Comparison of ENCODE assay signal across 32 mouse cellular contexts in the genomic region with DNA sequence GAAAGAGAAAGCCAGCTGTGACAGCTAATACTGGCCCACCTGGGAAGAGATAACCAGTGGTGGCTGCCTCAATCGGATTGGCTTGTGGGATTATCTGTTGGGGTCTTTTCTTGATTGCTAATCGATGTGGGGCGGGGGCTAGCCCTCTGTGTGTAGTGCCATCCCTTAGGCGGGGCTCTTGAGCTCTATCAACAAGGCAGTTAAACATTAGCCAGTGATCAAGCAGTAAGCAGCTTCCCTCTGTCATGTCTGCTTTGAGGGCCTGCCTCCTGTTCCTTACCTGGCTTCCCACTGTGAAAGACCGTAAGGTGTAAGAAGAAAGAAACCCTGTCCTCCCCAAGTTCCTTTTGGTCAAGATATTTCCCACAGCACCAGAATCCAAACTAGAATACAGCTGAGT. TPM values are rescaled to one million over a fixed set of nuclear protein-coding genes. Genes with fewer than 3 reads are reported as not detected.
DNase-seq lines count a peak whose midpoint lies in the region; ATAC-seq and TF ChIP-seq lines count a peak whose summit lies in the region.
"Had no signal": no experiment of that assay in that cellular context is flagged by ENCODE, and none has a peak within 500 bp of the region (broad histone marks: within the 10 kb centered on the region; RNA-seq: fewer than 3 reads in every experiment).

No protein-coding gene starts in this region.

- TF ChIP-seq EP300 in heart, adult 2 months (IDR thresholded peaks at IDR 0.05; ENCODE audit: insufficient read depth, low read depth, low read length) = no peak
- TF ChIP-seq EP300 in liver, embryonic 14.5 days (IDR thresholded peaks at IDR 0.05; ENCODE audit: low read depth) = no peak

- no peaks in the 10 kb centered on the region for H3K9me3 ChIP-seq in heart, embryonic 15.5 days (replicated peaks)
- H3K9me3 ChIP-seq in midbrain, embryonic 12.5 days = no peaks in the 10 kb centered on the region
- no peaks in the 10 kb centered on the region for H3K9me3 ChIP-seq in midbrain, postnatal 0 days (ENCODE audit: low read length)
- H3K9me3 ChIP-seq in liver, embryonic 14.5 days (ENCODE audit: control insufficient read depth, low read length) = no peaks in the 10 kb centered on the region
- H3K9me3 ChIP-seq: heart, embryonic 13.5 days; limb, embryonic 15.5 days; neural tube, embryonic 13.5 days had no signal

- no peak overlapping the region for H3K4me3 ChIP-seq in heart, embryonic 15.5 days
- no peak overlapping the region for H3K4me3 ChIP-seq in heart, adult 2 months
- no peak overlapping the region for H3K4me3 ChIP-seq in midbrain, embryonic 12.5 days
- H3K4me3 ChIP-seq in midbrain, postnatal 0 days (ENCODE audit: low read depth, low read length) = no peak overlapping the region
- no peak overlapping the region for H3K4me3 ChIP-seq in liver, embryonic 14.5 days (ENCODE audit: insufficient read depth in 1 of 2, low read depth in 2 of 2, low read length in 2 of 2)
- H3K4me3 ChIP-seq: heart, embryonic 13.5 days; limb, embryonic 15.5 days; myocyte; neural tube, embryonic 13.5 days had no signal

- TF ChIP-seq CTCF in heart, adult 2 months (IDR thresholded peaks at IDR 0.05) = no peak
- TF ChIP-seq CTCF in midbrain, postnatal 0 days (IDR thresholded peaks at IDR 0.05) = no peak
- TF ChIP-seq CTCF in liver, embryonic 14.5 days (IDR thresholded peaks at IDR 0.05; ENCODE audit: low read depth) = no peak

- no peak for DNase-seq in heart, adult 2 months
- DNase-seq in midbrain, postnatal 0 days (ENCODE audit: low spot score) = no peak
- DNase-seq in liver, embryonic 14.5 days (ENCODE audit: low read depth in 3 of 3, low spot score in 3 of 3) = no peak
- no peak for DNase-seq in layer of hippocampus, adult 8-10 months (ENCODE audit: low spot score in 2 of 2)
- DNase-seq: adrenal gland, postnatal 25 days; cerebellum, adult 9-10 months; gastrocnemius, postnatal 10 days; heart, adult 11 months; kidney, adult 11 months; left cerebral cortex, postnatal 4 days; lung, postnatal 10 days; midbrain, embryonic 14.5 days; retina, postnatal 1 day; thymus, postnatal 4 days had no signal

- intact Hi-C loops in heart, adult 2 months (cut with DNase I) = no loop called here

- no peak overlapping the region for H3K9ac ChIP-seq in heart, embryonic 15.5 days
- no peak overlapping the region for H3K9ac ChIP-seq in heart, adult 2 months (ENCODE audit: low read depth, low read length)
- H3K9ac ChIP-seq in midbrain, embryonic 12.5 days (replicated peaks) = no peak overlapping the region
- no peak overlapping the region for H3K9ac ChIP-seq in midbrain, postnatal 0 days (replicated peaks; ENCODE audit: low read length, poor library complexity, severe bottlenecking)
- H3K9ac ChIP-seq in liver, embryonic 14.5 days (replicated peaks) = no peak overlapping the region
- H3K9ac ChIP-seq: heart, embryonic 13.5 days; limb, embryonic 15.5 days; neural tube, embryonic 13.5 days had no signal

- no peaks in the 10 kb centered on the region for H3K27me3 ChIP-seq in heart, embryonic 15.5 days
- no peaks in the 10 kb centered on the region for H3K27me3 ChIP-seq in heart, adult 2 months (ENCODE audit: control insufficient read depth, insufficient read depth, low read length)
- no peaks in the 10 kb centered on the region; the same call in 1 of the 2 replicates for H3K27me3 ChIP-seq in midbrain, embryonic 12.5 days
- H3K27me3 ChIP-seq in midbrain, postnatal 0 days (ENCODE audit: insufficient read depth, low read length) = no peaks in the 10 kb centered on the region
- no peaks in the 10 kb centered on the region for H3K27me3 ChIP-seq in liver, embryonic 14.5 days (ENCODE audit: control insufficient read depth, insufficient read depth, low read length)
- H3K27me3 ChIP-seq: heart, embryonic 13.5 days; limb, embryonic 15.5 days; neural tube, embryonic 13.5 days had no signal

- no peaks in the 10 kb centered on the region for H3K36me3 ChIP-seq in heart, embryonic 15.5 days
- H3K36me3 ChIP-seq in heart, adult 2 months (ENCODE audit: control insufficient read depth, insufficient read depth, low read length) = no peaks in the 10 kb centered on the region
- no peaks in the 10 kb centered on the region for H3K36me3 ChIP-seq in midbrain, embryonic 12.5 days
- no peaks in the 10 kb centered on the region for H3K36me3 ChIP-seq in midbrain, postnatal 0 days (ENCODE audit: insufficient read depth, low read length)
- H3K36me3 ChIP-seq in liver, embryonic 14.5 days (replicated peaks; ENCODE audit: control insufficient read depth, insufficient read depth, low read depth) = no peaks in the 10 kb centered on the region
- H3K36me3 ChIP-seq: heart, embryonic 13.5 days; limb, embryonic 15.5 days; neural tube, embryonic 13.5 days had no signal

- ATAC-seq in heart, embryonic 15.5 days (replicated peaks; ENCODE audit: insufficient number of reproducible peaks, insufficient read depth, low FRiP score, low read depth) = no peak
- ATAC-seq in midbrain, embryonic 12.5 days (ENCODE audit: low FRiP score, low read depth) = no peak
- ATAC-seq in midbrain, postnatal 0 days (ENCODE audit: low FRiP score) = no peak
- ATAC-seq in liver, embryonic 14.5 days (ENCODE audit: insufficient read depth) = peak; percentile 52; the same call in 1 of the 2 replicates
- ATAC-seq in erythroblast, adult 5-6 weeks (replicated peaks; ENCODE audit: low FRiP score, poor library complexity, severe bottlenecking) = no peak
- ATAC-seq: CD4-positive, CD25-positive, alpha-beta regulatory T cell, adult 4 months; forebrain, embryonic 14.5 days; hindbrain, embryonic 16.5 days had no signal

- peak overlapping the region; percentile 27 for H3K27ac ChIP-seq in heart, embryonic 15.5 days
- no peak overlapping the region for H3K27ac ChIP-seq in heart, adult 2 months
- H3K27ac ChIP-seq in midbrain, embryonic 12.5 days (replicated peaks) = 0 out of 2 replicates have a peak overlapping the region, but pooled peaks have one; percentile 17
- no peak overlapping the region for H3K27ac ChIP-seq in midbrain, postnatal 0 days (ENCODE audit: low read depth, low read length)
- no peak overlapping the region for H3K27ac ChIP-seq in liver, embryonic 14.5 days
- H3K27ac ChIP-seq: kidney, postnatal 0 days; limb, embryonic 15.5 days; neural tube, embryonic 13.5 days had no signal

- H3K4me1 ChIP-seq in heart, embryonic 15.5 days (replicated peaks) = peaks cover 46% of the 10 kb centered on the region
- H3K4me1 ChIP-seq in heart, adult 2 months (ENCODE audit: control insufficient read depth, insufficient read depth, low read length) = peaks cover 4% of the 10 kb centered on the region
- H3K4me1 ChIP-seq in midbrain, embryonic 12.5 days = peaks cover 6% of the 10 kb centered on the region; the same call in 1 of the 2 replicates
- no peaks in the 10 kb centered on the region for H3K4me1 ChIP-seq in midbrain, postnatal 0 days (ENCODE audit: insufficient read depth, low read length)
- H3K4me1 ChIP-seq in liver, embryonic 14.5 days (replicated peaks; ENCODE audit: control insufficient read depth in 2 of 2, insufficient read depth in 2 of 2, low read length in 1 of 2) = peaks cover 0 to 14% of the 10 kb centered on the region in 2 experiments; a peak in 2 of 4 replicates
- H3K4me1 ChIP-seq: neural tube, embryonic 13.5 days had no signal

- no peaks in the 10 kb centered on the region for H3K79me2 ChIP-seq in heart, adult 2 months (replicated peaks; ENCODE audit: control insufficient read depth, insufficient read depth, low read length)

- no peak for TF ChIP-seq POLR2A in heart, adult 2 months (IDR thresholded peaks at IDR 0.05; ENCODE audit: insufficient read depth, low read depth, low read length)

- H3K4me2 ChIP-seq in heart, embryonic 15.5 days = no peak overlapping the region
- no peak overlapping the region for H3K4me2 ChIP-seq in midbrain, embryonic 12.5 days (replicated peaks)
- no peak overlapping the region for H3K4me2 ChIP-seq in midbrain, postnatal 0 days (ENCODE audit: low read depth, low read length, poor library complexity, severe bottlenecking)
- no peak overlapping the region for H3K4me2 ChIP-seq in liver, embryonic 14.5 days (ENCODE audit: low read depth)
- H3K4me2 ChIP-seq: heart, embryonic 13.5 days; limb, embryonic 15.5 days; neural tube, embryonic 13.5 days had no signal

- 55% methylated on average over 5 of the region's 5 CpGs for WGBS in heart, embryonic 15.5 days
- WGBS in heart, adult 2 months = 59% methylated on average over 5 of the region's 5 CpGs
- WGBS in midbrain, embryonic 12.5 days = 32% methylated on average over 5 of the region's 5 CpGs
- WGBS in midbrain, postnatal 0 days = 41% methylated on average over 5 of the region's 5 CpGs
- 36% methylated on average over 5 of the region's 5 CpGs for WGBS in liver, embryonic 14.5 days (ENCODE audit: insufficient replicate concordance)

RNA-seq across cellular contexts. Expression of a gene that starts 9.6 kb away (rescaled TPM):
- not detected in 2 replicates for polyA plus RNA-seq in heart, embryonic 15.5 days (2015; fragmentation: Nextera tagmentation; extraction: Ambion mirVana)
- not detected for total RNA-seq in heart, adult 2 months (2021)
- polyA plus RNA-seq in heart, adult 2 months (2012; rRNA removed) = not detected in 2 replicates
- 0.23 TPM in 1 of 2 replicates, not detected in the other for polyA plus RNA-seq in midbrain, embryonic 12.5 days (2016; fragmentation: Nextera tagmentation; extraction: Ambion mirVana)
- total RNA-seq in midbrain, postnatal 0 days (2014; rRNA removed) = not detected in 2 replicates
- 0.47 and 0.48 TPM in 2 replicates for polyA plus RNA-seq in midbrain, postnatal 0 days (2015; fragmentation: Nextera tagmentation; extraction: Ambion mirVana)
- polyA plus RNA-seq in liver, embryonic 14.5 days (2012; rRNA removed) = not detected in 2 replicates
- not detected in 2 replicates for polyA plus RNA-seq in liver, embryonic 14.5 days (2014; fragmentation: Nextera tagmentation; extraction: Ambion mirVana)
- total RNA-seq in erythroblast, adult 5-6 weeks (2015; ENCODE audit: low replicate concordance) = not detected in 2 replicates
- not detected in 2 replicates for total RNA-seq in erythroblast, adult 5-6 weeks (2017; ENCODE audit: low replicate concordance)
- not detected for total RNA-seq in layer of hippocampus, adult 8-10 months (2022)
- total RNA-seq: adrenal gland, postnatal 25 days; gastrocnemius, postnatal 10 days; hematopoietic stem cell, adult 5-6 weeks; layer of hippocampus, postnatal 14 days; left cerebral cortex, adult 8-10 months; left cerebral cortex, postnatal 4 days; megakaryocyte progenitor cell, adult 5-6 weeks had no signal
- polyA plus RNA-seq: brain, embryonic 14.5 days; forebrain, embryonic 14.5 days; heart, embryonic 13.5 days; hindbrain, embryonic 16.5 days; kidney, postnatal 0 days; large intestine, adult 2 months; limb, embryonic 15.5 days; midbrain, embryonic 14.5 days; neural tube, embryonic 13.5 days; spleen, adult 2 months had no signal

RNA-seq across cellular contexts. Expression of a gene that starts 17.1 kb away (rescaled TPM):
- 59.9 and 67.6 TPM in 2 replicates for polyA plus RNA-seq in heart, embryonic 15.5 days (2015; fragmentation: Nextera tagmentation; extraction: Ambion mirVana)
- total RNA-seq in heart, adult 2 months (2021) = 100 to 1,000 TPM; 114 to 117 TPM
- 59.7 and 68.7 TPM in 2 replicates for polyA plus RNA-seq in heart, adult 2 months (2012; rRNA removed)
- polyA plus RNA-seq in midbrain, embryonic 12.5 days (2016; fragmentation: Nextera tagmentation; extraction: Ambion mirVana) = 73.1 and 73.3 TPM in 2 replicates
- 87.5 and 124 TPM in 2 replicates for total RNA-seq in midbrain, postnatal 0 days (2014; rRNA removed)
- 54.3 and 55.3 TPM in 2 replicates for polyA plus RNA-seq in midbrain, postnatal 0 days (2015; fragmentation: Nextera tagmentation; extraction: Ambion mirVana)
- 6.4 and 6.5 TPM in 2 replicates for polyA plus RNA-seq in liver, embryonic 14.5 days (2012; rRNA removed)
- 7.0 and 8.0 TPM in 2 replicates for polyA plus RNA-seq in liver, embryonic 14.5 days (2014; fragmentation: Nextera tagmentation; extraction: Ambion mirVana)
- 5.4 and 10.9 TPM in 2 replicates for total RNA-seq in erythroblast, adult 5-6 weeks (2015; ENCODE audit: low replicate concordance)
- 1.9 and 5.6 TPM in 2 replicates for total RNA-seq in erythroblast, adult 5-6 weeks (2017; ENCODE audit: low replicate concordance)
- total RNA-seq in layer of hippocampus, adult 8-10 months (2022) = 100 to 1,000 TPM; 103 to 127 (median 110) TPM

Comparison
In these comparisons a context has a peak if more than half of its experiments do, and no peak if none do; other contexts are left out.
1. H3K27ac ChIP-seq: peak in heart, embryonic 15.5 days (single experiment) and midbrain, embryonic 12.5 days (single experiment); none in heart, adult 2 months (single experiment), midbrain, postnatal 0 days (single experiment) and liver, embryonic 14.5 days (single experiment).